Mouse (Mus musculus) ES-E14 (cell line): Measurements from ENCODE around the gene Hnrnpa3.

Experiments used
- CHD2 ChIP-seq: IDR thresholded peaks from 2 replicates; pipeline ENCODE4 v1.6.1; 2014; ENCODE audit warnings: mild to moderate bottlenecking, low read depth, low read length, inconsistent platforms
- HCFC1 ChIP-seq: IDR thresholded peaks from 2 replicates; pipeline ENCODE4 v1.6.1; 2012; ENCODE audit warnings: low read length, inconsistent platforms, borderline replicate concordance; ENCODE audit not compliant: insufficient read depth
- ZNF384 ChIP-seq: IDR thresholded peaks from 2 replicates; pipeline ENCODE4 v1.6.1; 2012; ENCODE audit warnings: low read depth, low read length, inconsistent platforms

- TF ChIP-seq ZNF384 (no peak), HCFC1 (no peak), CHD2 (no peak)
Observed at GRCm38 (mm10) chr2:75625086-75625485, 34.0 kb upstream of the Hnrnpa3 start.
